Mouse (Mus musculus) large intestine, adult 2 months (tissue): ENCODE measurements at regions not wholly inside any gene's neighbourhood (a gene's known extent, or its start where the extent isn't known, plus 50 kb on each side); places are given as distances from the start of the nearest gene placed in this dataset.

Experiments
- DNase-seq: peaks from one replicate; pipeline ENCODE4 v3.0.0-alpha.2; 2012; ENCODE audit warnings: low read depth, low spot score
- WGBS: fragments of 180-500 bp; shearing (Covaris S2); methylation state at CpG from one replicate; pipeline ENCODE4 v1.1.7; 2018; 5-methylcytosine and 5-hydroxymethylcytosine counted together

DNA sequence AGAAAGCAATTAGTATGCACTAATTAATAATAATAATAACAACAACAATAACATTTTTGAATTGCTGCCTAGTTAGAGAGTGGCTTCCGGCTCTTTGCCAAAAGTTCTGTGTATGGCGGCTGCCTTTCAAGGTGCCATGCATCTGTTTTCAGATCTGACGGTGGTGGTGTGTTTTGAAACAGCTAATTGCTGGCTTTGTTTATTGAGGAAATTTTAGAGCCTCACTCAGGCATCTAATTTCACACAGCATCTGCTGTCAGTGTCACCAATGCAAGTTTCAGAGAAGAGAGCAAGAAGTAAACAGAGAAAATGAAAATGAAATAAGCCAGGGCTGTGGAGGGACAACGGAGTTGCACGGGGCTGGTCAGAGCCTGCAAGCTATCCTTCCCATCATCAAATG, 223.2 kb upstream of the Mki67 start:
- no peak for DNase-seq
- 61% methylated on average over 5 of the region's 5 CpGs for WGBS

DNA sequence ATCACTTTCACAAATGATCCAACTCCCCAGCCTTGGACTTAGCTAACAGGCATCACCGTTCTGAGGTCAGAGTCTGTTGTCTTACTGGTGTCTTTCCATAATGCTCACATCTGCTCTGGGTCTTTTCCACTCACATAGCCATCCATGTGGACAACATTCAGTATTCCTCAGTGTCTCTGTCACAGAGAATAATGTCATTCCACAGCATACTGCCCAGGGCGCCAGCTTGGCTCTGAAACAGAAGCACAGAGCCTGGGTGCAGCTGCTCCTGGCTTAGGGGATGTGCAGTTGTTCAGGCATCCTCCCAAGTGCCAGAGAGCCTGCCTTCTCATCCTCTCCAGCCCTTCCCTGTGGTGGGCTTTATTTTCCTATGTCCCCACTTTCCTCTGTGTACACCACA, 226.7 kb upstream of the Mki67 start:
- WGBS, result 83% methylated on average over 2 of the region's 2 CpGs
- DNase-seq, result no peak

DNA sequence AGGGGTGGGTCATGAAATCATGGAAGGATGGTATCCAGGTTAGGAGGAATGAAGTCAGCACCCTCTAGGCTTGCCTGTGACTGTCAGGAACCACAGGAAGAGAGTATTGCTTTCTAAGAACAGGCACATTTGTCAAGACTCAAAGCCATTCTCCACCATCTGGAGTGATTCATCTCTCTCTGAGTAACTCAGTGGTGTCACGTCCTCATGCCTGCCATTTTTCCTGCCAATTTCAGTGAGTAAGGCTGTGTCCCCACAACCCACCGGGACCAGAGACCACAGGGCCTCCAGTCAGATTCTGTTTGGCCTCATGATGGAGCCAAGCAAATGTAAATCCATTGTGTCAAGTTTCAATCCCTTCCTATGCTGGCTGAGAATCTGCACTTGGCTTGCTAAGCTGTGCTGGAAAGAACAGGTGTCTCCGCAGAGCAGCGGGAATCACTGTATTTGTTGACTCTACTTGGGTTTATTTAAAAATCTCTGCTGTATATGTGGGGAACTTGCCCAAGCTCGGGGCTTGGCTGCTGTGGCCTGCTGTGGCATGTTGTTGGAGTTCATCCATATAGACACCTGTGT, 230.0 kb upstream of the Mki67 start:
- DNase-seq, result no peak
- 62% methylated on average over 5 of the region's 5 CpGs for WGBS

DNA sequence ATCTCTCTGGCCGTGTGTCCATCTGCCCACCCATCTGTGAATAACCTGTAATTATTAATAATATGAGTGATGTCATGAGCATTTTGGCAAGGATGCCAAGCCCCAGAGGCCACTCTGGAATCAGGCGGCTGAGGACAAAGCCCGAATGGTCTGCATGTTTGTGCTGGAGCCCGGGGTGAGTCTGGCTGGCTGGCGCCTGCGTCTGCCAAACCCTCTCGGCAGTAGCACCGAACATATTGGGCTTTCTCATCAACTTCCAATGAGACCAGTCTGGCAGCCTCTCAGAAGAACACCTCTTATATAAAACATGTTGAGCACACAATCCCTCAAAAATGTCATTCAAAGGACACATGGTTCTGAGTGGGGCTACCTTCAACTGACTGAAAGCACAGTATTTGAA, 244.9 kb upstream of the Mki67 start:
- no peak for DNase-seq
- WGBS, result 86% methylated on average over 8 of the region's 8 CpGs

DNA sequence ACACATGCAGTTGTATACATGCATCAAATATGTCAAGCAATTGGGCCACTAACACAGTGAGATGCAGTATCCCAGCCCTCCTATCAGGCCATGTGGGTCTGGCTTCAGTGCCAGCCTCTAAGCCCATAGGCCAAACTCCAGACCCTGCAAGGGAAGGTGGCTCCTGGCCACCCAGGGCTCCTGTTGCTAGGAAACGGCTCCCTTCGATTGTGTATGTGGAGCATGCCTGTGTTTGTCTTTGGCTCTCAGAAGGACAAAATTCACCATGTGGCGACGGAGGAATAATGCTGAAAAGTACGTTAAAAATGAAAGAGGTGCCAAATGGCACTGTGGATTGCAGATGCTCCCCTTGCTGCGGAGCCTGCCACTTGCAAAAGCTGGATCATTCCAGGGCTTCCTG, 249.4 kb upstream of the Mki67 start:
- DNase-seq, result no peak
- 49% methylated on average over 6 of the region's 6 CpGs for WGBS

DNA sequence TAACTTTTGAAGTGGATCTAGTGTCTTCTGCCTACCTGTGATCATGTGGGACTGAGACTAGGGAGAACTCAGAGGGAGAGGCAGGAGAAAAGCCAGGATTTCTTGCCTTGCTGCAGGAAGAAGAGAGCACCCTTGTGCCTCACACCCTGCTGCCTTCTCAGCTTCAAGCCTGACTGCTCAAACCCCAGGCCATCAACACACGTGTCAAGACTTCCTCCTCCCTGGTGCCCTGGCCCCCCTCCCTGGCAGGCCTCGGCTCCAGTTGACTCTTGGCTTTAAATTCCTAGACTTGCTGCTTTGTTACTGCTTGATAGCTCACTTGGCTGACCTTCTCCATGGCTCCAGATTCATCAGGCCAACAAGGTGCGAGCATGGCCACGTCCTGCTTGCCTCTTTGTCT, 250.1 kb upstream of the Mki67 start:
- no peak for DNase-seq
- WGBS, result 48% methylated on average over 4 of the region's 4 CpGs

DNA sequence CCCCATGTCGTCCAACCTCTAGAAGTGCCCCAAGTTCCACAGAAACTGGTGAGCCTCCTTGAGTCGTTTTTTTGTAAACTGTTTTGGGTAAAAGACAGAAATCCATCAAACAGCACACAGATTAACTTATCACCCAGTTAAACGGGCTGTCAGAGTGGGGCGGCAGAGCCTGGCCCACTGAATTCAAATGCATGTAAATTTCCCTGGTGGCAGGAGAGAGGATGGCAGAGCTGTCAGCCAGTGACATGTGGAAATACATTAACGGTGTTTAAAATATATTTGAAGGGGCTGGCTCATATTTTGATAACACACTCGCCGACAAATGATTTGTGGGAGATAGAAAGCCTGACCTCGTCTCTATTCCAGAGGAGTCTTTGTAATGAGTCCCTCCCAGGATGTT, 252.5 kb upstream of the Mki67 start:
- no peak for DNase-seq
- WGBS, result 61% methylated on average over 8 of the region's 8 CpGs

DNA sequence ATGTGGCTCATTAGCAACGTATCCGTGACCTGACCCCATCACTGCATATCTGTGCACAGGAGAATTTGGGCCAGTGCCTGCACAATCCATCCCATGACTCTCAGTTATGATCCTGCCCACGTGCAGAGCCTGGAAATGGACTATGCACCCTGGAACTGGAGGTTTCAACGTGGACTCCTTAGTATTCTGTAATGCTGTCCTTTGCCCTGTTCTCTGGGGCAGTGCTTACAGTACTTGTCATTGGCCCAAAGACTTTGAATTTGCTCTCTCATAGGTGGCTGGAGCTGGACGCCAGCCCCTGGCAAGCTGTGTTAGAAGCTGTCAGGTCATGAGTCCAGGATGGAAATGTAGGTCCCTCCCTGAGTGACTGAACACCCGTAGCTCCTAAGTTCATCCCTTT, 269.9 kb upstream of the Mki67 start:
- DNase-seq, result no peak
- WGBS, result 57% methylated on average over 6 of the region's 6 CpGs

DNA sequence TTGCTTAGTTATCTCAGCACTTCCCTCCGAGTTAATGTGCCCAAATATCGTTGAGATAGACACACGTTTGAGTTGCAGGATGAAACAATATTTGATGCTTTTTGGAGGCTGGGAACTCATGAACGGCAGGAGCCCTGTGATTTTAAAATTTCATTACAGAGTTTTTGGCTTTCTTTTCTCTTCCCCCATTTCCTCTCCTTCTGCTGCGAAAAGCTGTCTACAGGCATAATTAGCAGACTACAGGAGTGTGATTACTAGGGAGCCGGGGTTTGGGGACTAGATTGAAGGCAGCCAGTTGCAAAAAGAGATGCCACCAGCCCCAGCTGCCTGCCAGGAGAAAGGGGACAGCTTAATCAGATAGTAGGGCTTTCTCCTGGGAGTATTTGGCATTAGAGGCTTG, 274.2 kb upstream of the Mki67 start:
- no peak for DNase-seq
- WGBS, result 62% methylated on average over 6 of the region's 6 CpGs

DNA sequence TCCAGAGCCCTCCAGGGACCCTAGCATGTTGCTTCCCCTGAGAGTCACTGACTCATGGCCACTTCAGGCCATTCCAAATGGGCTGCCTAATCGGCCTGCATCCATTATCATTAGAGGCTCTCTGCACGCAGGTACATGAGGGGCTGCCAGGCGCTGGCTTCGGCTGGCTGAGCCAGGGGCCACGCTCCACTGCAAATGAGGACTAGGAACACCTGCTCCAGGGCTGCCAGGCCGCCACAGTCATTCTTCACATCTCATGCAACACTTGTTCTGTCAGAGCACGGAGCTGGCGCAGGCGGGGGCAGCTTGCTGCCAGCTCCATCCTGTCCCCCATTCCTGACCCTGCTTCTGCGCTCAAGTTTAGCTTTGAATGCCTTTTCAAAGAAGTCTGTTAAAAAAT, 280.7 kb upstream of the Mki67 start:
- no peak for DNase-seq
- WGBS, result 79% methylated on average over 10 of the region's 10 CpGs

DNA sequence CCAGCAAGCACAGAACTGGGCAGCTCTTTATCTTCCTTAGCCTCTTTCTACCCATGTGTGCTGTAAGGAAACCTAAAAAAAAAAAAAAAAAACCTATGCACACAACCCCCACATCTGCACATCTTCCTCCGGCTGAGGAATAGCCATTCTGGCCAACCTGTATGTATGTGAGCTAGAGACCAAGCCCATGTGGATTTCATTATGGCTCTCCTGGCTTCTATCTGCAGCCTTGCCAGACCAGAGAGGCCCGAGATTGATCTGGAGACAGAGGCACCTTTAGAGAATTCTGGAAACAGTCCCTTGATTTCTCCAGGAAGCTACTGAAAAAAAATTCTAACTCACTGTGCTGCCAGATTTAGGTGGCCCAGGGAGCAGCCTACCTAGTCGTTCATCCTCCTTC, 281.5 kb upstream of the Mki67 start:
- 68% methylated on average over 3 of the region's 3 CpGs for WGBS
- DNase-seq, result no peak

DNA sequence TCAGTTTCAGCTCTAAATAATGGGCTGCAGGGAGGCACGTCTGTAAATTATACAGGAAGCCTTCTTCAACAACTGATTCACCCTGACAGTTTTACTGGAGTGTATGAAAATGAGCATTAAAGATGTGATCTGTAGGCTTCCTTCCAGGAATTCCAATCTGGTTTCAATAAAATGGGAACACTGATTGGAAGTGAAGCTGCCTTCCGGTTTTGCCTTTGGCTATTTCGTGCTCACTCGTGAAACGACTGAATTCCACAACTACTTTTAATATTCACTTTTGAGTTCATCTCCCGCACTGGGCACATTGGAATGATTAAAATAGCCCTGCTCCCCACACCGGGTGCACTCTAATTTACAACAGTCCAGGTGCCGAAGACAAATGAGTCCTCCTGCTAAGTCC, 286.2 kb upstream of the Mki67 start:
- WGBS, result 65% methylated on average over 8 of the region's 8 CpGs

DNA sequence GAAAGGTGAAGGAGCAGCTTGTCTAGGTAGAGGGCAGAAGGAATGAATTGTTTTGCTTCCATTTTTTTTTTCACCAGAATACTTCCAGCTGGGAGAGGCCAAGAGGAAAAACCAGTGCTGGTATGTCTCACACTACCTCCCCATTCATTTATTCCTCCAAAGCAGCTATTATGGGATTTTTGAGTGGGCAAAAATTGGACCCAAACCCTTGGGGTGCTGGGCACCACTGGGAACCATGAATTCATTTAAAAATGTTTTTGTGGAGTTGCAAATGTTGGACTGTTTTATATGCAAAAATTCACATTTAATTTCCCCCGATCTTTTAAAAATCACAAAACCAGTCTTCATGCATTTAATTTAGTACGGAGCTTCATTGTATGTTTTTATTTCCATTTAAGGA, 287.1 kb upstream of the Mki67 start:
- whole genome bisulfite sequencing, result 96% methylated on average over 2 of the region's 2 CpGs
- no peak for DNase-seq

More for the DNA sequence above, 286.2 kb upstream of the Mki67 start:
- no peak for DNase-seq

DNA sequence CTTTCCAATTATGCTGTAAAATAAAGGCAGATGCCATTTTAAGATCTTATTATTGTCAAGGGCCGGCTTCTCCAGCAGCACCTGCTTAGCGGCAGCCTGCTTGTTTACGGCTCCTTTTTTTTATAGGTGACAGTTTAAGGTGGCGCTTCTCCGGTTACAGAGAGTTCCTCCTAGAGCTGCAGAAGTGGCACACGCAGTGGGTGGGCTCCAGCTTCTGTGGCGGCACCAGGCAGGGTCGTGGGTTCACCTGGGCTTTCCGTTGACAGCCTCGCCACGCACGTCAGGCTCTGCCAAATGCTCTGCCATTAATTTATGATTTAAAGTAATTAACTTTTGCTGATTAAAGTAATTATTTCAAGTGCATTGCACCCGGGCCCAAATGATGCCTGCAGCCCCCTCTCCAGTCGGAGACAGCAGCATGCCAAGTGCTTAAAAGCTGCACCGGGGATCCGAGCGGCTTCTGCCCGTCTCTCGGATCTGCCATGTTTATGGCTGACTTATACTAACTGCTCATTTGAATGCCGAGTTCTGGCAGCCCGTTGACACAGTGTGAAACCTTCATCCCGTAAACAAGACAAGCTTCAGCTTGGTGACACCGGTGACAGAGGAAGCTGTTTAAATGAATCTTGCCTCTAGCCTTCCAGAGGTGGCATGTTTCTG, 291.8 kb upstream of the Mki67 start:
- 13% methylated on average over 23 of the region's 23 CpGs for WGBS
- DNase-seq, result no peak

DNA sequence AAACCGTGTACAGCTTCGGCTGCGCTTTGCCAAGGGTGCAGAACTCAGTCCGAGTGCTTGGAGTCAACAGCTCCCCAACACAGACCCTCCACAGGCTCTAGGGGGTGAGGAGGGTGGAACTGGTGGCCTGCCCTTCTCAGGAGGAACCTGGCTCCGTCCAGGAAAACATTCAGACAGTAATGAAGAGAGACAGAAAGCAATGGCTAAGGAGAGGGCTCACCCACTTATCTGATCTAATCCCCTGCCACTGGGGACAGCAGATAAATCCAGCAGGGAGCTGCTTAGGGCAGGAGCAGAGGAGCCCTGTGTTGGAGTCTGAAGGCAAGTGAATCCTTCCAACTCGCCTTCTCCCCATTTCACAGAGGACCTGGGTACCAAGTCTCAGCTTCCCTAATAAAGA, 292.3 kb upstream of the Mki67 start:
- WGBS, result 33% methylated on average over 6 of the region's 6 CpGs
- no peak for DNase-seq

DNA sequence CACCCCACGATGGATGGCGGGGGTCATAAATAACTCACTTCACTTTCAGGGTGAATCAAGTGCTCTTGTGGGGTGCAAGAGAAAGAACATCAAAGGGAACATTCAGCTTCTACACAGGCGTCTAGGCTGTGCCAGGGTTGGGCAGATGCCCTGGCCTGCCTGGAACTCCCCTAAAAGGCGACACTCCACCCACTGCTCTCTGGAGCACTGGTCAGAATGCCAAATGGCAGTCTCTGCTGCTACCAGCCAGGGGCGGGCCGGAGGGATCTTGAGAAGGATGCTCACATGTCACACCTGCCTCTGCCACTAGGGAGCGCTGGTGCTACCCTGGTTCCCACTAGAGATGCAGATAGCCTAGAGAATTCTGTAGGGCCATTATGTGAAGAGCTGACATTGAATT, 293.9 kb upstream of the Mki67 start:
- no peak for DNase-seq
- 54% methylated on average over 7 of the region's 7 CpGs for WGBS

DNA sequence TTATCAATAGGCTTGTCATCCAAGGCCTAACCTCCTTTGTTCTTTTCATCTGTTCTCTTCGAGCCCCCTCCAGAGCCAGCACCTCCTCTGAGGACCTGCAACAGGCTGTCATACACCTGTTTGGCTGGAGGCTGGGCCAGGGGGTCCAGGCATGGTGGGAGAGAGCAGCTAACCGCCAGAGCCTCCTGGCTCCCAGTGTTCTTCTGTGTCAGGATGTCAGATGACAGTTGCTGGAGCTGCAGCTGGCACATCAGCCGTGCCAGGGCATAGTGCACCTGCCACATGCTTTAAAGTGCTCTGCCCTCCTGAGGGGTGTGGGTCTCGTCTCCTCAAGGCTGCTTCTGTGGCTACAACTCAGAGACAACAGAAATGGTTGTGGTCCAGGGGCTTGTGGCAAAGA, 298.5 kb upstream of the Mki67 start:
- DNase-seq, result no peak
- 54% methylated on average over 4 of the region's 4 CpGs for WGBS

DNA sequence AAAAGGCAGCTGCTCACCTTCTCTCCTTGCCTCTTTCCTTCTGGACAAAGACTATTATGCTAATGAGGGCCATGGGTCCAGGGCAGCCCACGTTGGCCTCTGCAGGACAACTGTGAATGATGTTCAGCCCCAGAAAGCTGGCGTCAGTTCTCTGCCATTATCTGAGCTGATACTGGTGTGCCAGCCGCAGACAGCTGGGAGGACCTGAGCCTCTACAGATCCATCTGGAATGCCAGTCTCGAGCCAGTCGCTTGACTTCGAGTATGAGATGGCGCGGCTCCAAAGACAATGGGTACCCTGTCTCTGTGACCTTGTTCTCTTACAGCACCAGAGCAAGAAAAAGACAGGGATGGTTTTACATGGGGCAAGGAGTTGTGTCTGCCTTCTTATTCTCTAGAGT, 300.8 kb upstream of the Mki67 start:
- 78% methylated on average over 8 of the region's 8 CpGs for whole genome bisulfite sequencing
- no peak for DNase-seq

DNA sequence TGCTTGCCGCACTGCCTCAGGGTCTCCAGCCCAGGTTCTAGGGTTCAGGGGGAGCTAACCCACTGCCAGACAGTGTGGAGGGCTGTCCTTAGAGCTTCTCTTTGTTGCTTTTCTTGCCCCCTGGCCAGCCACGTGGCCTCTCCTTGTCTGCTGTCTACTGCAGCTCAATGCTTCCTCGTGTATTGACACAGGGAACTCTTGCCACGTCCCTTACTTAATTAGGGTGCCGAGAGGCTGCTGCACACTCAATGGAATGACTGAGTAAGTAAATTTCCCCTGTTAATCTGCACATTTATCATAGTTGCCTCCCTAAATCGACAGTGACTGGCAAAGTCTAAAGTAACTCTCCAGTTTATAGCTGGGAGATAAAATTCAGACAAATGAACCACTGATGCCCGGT, 304.4 kb upstream of the Mki67 start:
- no peak for DNase-seq
- WGBS, result 49% methylated on average over 7 of the region's 7 CpGs

DNA sequence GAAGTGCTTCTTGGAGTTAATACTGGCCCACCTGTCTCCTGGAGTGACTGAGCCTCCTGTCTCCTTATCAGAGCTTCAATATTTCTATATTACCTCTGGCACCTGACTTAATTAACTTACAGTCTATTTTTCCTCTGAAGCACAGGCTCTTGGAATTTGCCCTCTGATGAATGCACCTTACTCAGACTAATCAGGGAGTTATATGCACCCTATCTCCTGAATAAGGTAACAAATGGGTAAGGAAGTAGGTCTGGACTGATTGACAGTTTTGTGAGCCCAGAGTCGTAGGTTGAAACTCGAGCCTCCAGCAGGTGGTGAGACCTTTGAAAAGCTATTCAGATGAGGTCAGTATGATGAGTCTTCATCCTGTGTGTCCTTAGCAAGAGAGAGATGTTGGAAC, 304.9 kb upstream of the Mki67 start:
- WGBS, result 24% methylated on average over 2 of the region's 2 CpGs

DNA sequence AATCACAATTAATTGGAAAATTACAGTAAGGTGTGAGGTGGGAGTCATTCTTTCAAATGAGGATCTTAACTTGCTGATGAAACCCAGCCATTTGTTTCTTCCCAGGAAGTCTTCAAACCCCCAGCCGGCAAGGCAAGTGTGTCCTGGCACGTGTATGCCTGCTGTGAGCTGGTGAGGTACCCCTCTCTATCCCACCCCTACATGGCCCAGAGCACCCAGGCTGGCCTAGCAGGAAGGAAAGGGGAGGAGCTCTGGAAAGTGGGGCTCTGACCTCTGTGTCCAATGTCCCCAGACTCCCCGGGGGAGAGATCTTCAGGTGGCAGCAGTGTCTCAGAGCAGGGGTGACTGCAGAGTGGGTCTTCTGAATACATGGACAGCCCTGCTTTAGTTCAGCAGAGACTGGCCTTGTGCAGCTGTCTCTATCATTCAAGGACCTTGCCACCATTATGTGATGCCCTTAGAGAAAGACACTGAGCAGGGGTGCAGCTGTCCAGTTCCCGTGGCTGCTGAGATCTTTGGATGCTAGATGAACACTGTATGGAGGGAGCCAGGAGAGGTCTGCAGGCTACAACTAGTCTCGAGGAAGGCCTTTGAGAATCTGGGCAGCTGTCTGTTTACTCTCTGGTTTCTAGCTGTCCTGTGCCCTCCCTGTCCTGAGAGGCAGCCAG, 306.8 kb upstream of the Mki67 start:
- 67% methylated on average over 5 of the region's 5 CpGs for WGBS
- no peak for DNase-seq

More for the DNA sequence above, 304.9 kb upstream of the Mki67 start:
- no peak for DNase-seq
